Mouse (Mus musculus) megakaryocyte, embryonic 14.5 days (primary cell): ENCODE data around the gene Sec1. TPM values are rescaled to one million over a fixed set of nuclear protein-coding genes. Genes with fewer than 3 reads are reported as not detected.

Experiments
- H3K27me3 ChIP-seq: replicated peaks from 2 replicates; pipeline ENCODE3; 2012; ENCODE audit warnings: inconsistent platforms
- H3K36me3 ChIP-seq: replicated peaks from 2 replicates; pipeline ENCODE3; 2012; ENCODE audit warnings: low read length, inconsistent platforms, mixed read lengths
- H3K4me1 ChIP-seq: 2 replicates; pipeline ENCODE4 v1.6.1; 2012; ENCODE audit warnings: inconsistent platforms
- H3K4me3 ChIP-seq: replicated peaks from 2 replicates; pipeline ENCODE3; 2012; ENCODE audit warnings: moderate library complexity, mild to moderate bottlenecking, inconsistent platforms
- H3K9me3 ChIP-seq: 2 replicates; pipeline ENCODE4 v1.6.1; 2012; ENCODE audit warnings: inconsistent platforms
- FLI1 ChIP-seq: IDR thresholded peaks from 2 replicates; pipeline ENCODE4 v1.6.1; 2012; ENCODE audit warnings: low read length, inconsistent platforms, mixed read lengths
- GATA1 ChIP-seq: IDR thresholded peaks from 3 replicates; pipeline ENCODE4 v1.6.1; 2012; ENCODE audit warnings: mixed read lengths, low read length, inconsistent platforms, borderline replicate concordance
- polyA plus RNA-seq: library from polyadenylated mRNA; stranded (reverse); fragments of >175 nt; gene quantifications from 2 replicates; pipeline ENCODE4 v1.2.3, GENCODE M21; 2012; ENCODE audit warnings: low replicate concordance; ENCODE audit not compliant: insufficient read depth

Sec1 gene
- polyA plus RNA-seq, 1 experiment, result not detected

DNA sequence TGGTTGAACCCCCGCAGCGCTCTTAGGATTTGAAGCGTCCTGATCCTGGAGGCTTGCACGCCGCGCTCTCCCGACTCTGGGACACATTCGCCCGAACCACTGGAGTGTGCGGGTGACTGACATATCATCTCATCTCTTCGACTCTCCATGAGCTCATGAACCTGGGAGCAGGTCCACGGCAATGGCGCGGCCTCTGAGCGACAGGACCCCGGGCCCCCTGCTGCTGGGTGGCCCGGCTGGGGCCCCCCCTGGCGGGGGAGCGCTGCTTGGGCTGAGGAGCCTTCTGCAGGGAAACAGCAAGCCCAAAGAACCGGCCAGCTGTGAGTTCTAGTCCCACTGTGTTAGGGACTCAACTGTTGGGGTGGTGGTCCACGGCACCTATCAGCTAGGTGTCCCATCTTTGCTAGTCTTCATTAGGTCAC lies 11.3 kb upstream of the Sec1 start:
- Histone ChIP-seq H3K27me3 (peaks cover 2% of the 10 kb centered on the region), H3K4me3 (peak overlapping the region; percentile 94), H3K36me3 (peaks cover 23% of the 10 kb centered on the region), H3K9me3 (no peaks in the 10 kb centered on the region), H3K4me1 (peaks cover 86% of the 10 kb centered on the region)
- TF ChIP-seq GATA1, result no peak
- TF ChIP-seq FLI1, result no peak

DNA sequence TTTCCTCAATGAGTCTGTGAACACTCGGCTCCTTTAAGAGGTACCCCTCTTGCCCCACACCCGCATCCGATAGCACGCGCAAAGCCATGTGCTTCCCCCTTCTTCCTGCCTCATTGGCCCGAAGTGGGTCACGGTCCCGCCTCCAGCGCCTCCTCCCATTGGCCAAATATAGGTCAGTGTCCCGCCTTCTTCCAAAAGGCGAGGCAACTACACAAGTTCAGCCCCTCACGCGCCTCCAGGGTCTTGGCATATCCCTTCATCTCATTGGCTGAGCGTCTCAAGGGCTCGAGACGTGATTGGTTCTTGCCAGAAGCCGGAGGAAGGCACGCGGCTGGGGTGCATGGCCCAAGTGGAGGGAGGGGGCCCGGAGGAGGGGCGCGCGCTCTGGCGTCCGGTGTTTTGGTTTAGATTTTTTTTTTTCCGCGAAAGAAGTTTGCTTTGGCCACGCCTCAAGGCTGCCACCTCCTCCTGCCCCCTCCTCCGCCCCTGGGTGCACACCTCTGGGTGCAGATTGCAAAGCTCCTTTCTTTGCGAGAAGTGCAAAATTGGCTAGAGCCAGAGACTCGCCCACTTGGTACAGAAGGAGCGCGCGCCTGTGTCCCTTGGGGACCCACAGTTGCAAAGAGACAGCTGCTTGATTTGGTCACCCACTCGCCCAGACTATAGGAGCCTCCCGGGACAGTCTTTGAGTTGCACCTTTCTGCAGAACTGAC lies 10.7 kb upstream of the Sec1 start, which contains the start of gene Dbp:
Dbp (plus strand) TSS at position 359 of the 713 bp plus-strand sequence.
- H3K27me3 ChIP-seq, result peaks cover 8% of the 10 kb centered on the region
- H3K4me1 ChIP-seq, result peaks cover 86% of the 10 kb centered on the region
- no peaks in the 10 kb centered on the region for H3K9me3 ChIP-seq
- TF ChIP-seq GATA1, result no peak
- no peak for TF ChIP-seq FLI1
- H3K4me3 ChIP-seq, result peak within 1 kb of the TSS; percentile 94
- H3K36me3 ChIP-seq, result peaks cover 18% of the 10 kb centered on the region

DNA sequence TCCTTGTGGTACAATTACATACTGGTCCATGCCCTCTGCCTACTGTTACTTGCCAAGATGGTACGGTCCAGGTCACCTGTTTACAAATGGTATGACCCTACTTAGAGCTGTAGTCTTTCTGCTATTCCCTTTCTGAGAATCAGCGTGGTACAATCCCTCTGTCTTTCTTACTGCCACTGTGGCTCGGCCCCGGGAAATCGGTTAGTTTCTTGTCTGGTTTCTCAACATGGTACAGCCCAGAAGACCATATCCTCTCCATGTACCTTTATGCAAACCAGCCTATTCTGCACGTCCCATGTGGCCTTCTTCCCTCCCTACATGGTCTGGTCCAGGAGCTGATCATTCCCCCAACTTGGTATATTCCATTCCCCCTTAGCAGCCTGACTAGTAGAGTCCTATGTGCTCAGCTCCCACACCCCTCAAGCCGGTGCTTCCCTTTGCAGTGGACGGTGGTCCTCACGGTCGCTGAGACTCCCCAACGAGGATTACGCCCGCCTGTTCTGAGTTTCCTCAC lies 9.9 kb upstream of the Sec1 start:
- H3K4me3 ChIP-seq, result peak overlapping the region; percentile 94
- H3K4me1 ChIP-seq, result peaks cover 86% of the 10 kb centered on the region
- TF ChIP-seq GATA1 (no peak), FLI1 (no peak)
- H3K9me3 ChIP-seq, result no peaks in the 10 kb centered on the region
- peaks cover 16% of the 10 kb centered on the region for H3K27me3 ChIP-seq
- H3K36me3 ChIP-seq, result peaks cover 10% of the 10 kb centered on the region

DNA sequence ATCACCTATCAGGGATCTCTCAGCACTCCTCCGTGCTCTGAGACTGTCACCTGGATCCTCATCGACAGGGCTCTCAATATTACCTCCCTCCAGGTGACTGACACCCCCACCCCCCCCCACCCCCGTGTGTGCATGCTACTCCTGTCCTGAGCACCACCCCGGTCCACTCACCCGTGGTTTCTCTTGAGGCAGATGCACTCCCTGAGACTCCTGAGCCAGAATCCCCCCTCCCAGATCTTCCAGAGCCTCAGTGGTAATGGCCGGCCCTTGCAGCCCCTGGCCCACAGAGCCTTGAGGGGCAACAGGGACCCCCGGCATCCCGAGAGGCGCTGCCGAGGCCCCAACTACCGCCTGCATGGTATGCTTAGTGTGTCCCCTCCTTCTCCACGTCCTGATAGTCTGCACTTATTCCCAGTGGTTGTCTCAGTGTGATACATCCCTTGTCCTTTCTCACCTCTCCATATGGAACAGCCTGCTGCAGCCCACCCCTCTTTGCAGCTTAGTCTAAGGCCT lies 9.4 kb upstream of the Sec1 start:
- H3K36me3 ChIP-seq, result peaks cover 4% of the 10 kb centered on the region
- H3K4me3 ChIP-seq, result peak overlapping the region; percentile 94
- H3K27me3 ChIP-seq, result peaks cover 21% of the 10 kb centered on the region

DNA sequence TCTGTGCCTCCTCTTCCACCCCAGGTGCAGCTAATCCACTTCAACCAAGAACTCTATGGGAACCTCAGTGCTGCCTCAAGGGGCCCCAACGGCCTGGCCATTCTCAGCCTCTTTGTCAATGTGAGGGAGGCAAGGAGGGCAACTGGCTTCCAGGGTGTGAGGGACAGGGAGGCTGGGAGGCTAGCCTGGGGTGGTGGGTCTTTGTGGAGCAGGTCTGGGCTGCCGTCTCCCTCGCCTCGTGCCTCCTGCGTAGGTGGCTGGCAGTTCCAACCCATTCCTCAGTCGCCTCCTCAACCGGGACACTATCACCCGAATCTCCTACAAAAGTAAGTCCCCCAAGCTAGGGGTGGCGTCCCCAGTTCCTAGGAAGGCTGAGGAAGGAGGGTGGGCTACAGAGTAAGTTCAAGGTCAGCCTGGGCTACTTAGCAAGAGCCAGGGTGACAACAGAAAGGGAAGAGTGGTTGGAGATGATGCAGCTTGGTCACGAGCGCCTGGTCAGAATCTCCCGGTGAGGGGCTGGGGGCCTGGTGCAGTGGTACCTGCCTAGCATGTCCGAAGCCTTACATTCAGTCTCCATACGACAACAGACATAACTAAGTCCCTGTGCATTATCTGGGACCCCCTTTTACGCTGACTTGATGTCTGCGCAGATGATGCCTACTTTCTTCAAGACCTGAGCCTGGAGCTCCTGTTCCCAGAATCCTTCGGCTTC lies 8.8 kb upstream of the Sec1 start:
- Histone ChIP-seq H3K27me3 (peaks cover 25% of the 10 kb centered on the region), H3K9me3 (no peaks in the 10 kb centered on the region), H3K4me1 (peaks cover 81% of the 10 kb centered on the region), H3K4me3 (no peak overlapping the region), H3K36me3 (no peaks in the 10 kb centered on the region)
- no peak for TF ChIP-seq FLI1
- no peak for TF ChIP-seq GATA1

More for the DNA sequence above, 9.4 kb upstream of the Sec1 start:
- TF ChIP-seq FLI1 (no peak), GATA1 (no peak)
- no peaks in the 10 kb centered on the region for H3K9me3 ChIP-seq
- H3K4me1 ChIP-seq, result peaks cover 84% of the 10 kb centered on the region

DNA sequence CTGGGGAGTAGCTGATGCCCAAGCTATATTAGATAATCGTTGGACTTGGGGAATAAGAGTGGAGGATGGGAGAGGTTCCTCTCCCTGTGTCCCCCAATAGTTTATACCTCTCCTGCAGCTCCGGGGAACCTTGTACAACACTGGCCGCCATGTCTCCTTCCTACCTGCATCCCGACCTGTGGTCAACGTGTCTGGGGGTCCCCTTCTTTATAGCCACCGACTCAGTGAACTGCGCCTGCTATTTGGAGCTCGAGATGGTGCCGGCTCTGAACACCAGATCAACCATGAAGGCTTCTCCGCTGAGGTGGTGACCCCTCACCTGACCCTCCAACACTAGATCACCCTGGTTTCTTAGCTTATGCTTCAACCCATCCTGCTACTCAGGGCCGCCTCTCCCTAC lies 8.1 kb upstream of the Sec1 start:
- no peak overlapping the region for H3K4me3 ChIP-seq
- no peak for TF ChIP-seq GATA1
- no peak for TF ChIP-seq FLI1
- H3K27me3 ChIP-seq, result peaks cover 28% of the 10 kb centered on the region
- H3K4me1 ChIP-seq, result peaks cover 74% of the 10 kb centered on the region
- no peaks in the 10 kb centered on the region for H3K36me3 ChIP-seq
- no peaks in the 10 kb centered on the region for H3K9me3 ChIP-seq

DNA sequence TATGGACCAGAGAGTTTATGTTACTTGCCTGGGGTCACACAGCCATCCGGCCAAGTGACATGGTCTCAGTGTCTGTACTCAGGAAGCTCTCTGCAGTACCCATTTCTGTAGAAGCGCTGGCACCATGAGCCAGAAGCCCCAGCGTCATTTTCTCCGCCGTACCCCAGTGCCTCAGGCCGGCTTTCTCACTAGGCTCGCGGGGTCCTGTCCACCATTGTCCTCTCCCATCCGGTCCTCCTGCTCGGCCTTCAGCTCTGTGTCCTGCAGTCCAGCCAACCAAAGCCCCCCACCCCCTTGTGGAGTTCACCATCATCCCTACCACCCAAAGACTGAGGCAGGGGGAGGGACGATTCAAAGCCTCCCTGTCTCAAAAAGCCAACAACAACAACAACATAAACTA lies 7.4 kb upstream of the Sec1 start:
- Histone ChIP-seq H3K4me1 (peaks cover 70% of the 10 kb centered on the region), H3K27me3 (peaks cover 28% of the 10 kb centered on the region), H3K9me3 (no peaks in the 10 kb centered on the region), H3K36me3 (no peaks in the 10 kb centered on the region), H3K4me3 (no peak overlapping the region)
- no peak for TF ChIP-seq FLI1
- no peak for TF ChIP-seq GATA1

DNA sequence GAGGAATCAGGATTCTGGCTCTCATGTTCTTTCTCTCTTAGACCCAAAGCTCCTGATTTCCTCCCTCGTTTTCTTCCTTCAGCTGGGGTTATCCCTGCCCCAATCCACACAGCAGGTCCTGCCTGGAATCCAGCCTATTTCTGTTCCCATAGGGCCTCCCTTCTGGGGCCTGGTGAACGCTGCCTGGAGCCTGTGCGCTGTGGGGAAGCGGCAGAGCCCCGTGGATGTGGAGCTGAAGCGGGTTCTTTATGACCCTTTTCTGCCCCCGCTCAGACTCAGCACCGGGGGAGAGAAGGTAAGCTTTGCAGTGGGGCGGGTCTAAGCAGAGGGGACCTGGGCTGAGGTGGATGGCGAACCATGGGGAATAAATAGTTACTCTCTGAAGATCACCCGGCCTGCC lies 6.9 kb upstream of the Sec1 start:
- Histone ChIP-seq H3K27me3 (peaks cover 28% of the 10 kb centered on the region), H3K36me3 (no peaks in the 10 kb centered on the region), H3K9me3 (no peaks in the 10 kb centered on the region), H3K4me3 (peak overlapping the region; percentile 19), H3K4me1 (peaks cover 70% of the 10 kb centered on the region)
- TF ChIP-seq FLI1, result no peak
- TF ChIP-seq GATA1, result no peak

DNA sequence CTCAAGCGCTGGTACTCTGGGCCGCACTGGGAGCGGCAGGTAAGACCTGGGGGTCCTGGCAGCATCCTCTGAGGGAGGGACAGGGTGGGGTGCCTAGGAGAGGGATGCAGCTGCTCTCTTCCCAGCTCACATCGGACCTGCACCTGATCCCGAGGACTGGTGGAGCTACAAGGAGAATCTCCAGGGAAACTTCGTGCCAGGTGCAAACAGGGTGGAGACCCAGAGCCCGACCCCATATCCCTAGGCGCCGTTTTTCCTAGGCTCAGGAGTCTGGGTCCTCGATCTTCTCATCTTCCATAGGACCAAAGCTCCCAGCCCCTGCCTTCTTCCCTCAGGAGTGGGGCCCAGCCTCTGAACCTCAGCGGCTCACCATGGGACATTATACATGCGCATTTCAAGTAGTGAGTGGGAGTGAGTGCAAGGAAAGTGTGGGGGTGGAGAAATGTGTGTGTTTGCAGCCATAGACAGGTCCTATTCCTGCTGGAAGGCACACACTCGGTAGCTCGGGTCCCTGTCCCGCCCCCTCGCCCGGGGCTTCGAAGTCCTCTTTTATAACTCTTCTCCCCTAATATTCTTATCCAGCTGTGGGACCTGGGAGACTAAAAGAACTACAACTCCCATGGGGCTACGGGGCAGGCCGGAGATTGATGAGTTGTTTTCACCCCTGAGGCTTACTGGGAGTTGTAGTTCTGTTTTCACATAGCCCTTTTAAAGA lies 6.3 kb upstream of the Sec1 start:
- Histone ChIP-seq H3K9me3 (no peaks in the 10 kb centered on the region), H3K4me3 (peak overlapping the region; percentile 91), H3K4me1 (peaks cover 63% of the 10 kb centered on the region), H3K27me3 (peaks cover 28% of the 10 kb centered on the region), H3K36me3 (no peaks in the 10 kb centered on the region)
- no peak for TF ChIP-seq FLI1
- no peak for TF ChIP-seq GATA1
